Mouse (Mus musculus) ES-Bruce4 (cell line): ENCODE results near the gene Vapb.

Source experiments
- CTCF ChIP-seq: IDR thresholded peaks from one replicate; pipeline ENCODE4 v1.8.1; 2011; ENCODE audit warnings: low read depth, low read length
- EP300 ChIP-seq: IDR thresholded peaks from 2 replicates; pipeline ENCODE4 v1.6.1; 2011; ENCODE audit warnings: low read depth, low read length; ENCODE audit not compliant: insufficient read depth
- POLR2A ChIP-seq: IDR thresholded peaks from one replicate; pipeline ENCODE4 v1.8.1; 2011; ENCODE audit warnings: low read length; ENCODE audit not compliant: insufficient read depth

- no peak for TF ChIP-seq CTCF
- no peak for TF ChIP-seq POLR2A
- TF ChIP-seq EP300: no peak
Observed at GRCm38 (mm10) chr2:173710193-173710592, 27.1 kb upstream of the Vapb start.
